Mouse (Mus musculus): ENCODE data around the gene Igf2bp2. TPM values are rescaled to one million over a fixed set of nuclear protein-coding genes. Genes with fewer than 3 reads are reported as not detected.
A peak's percentile ranks its signal among the peaks of the same experiment; 100 is the strongest.

Igf2bp2 gene
- polyA plus RNA-seq, 1 experiment, result 89.0 TPM

- Histone ChIP-seq H3K9me3 (replicated peaks; ENCODE audit: control insufficient read depth, insufficient read depth, low read length, poor library complexity, severe bottlenecking) (no peaks in the 10 kb centered on the region), H3K4me1 (ENCODE audit: control insufficient read depth, insufficient read depth, low read length) (peaks cover 1% of the 10 kb centered on the region)
- TF ChIP-seq POLR2A (IDR thresholded peaks at IDR 0.05; ENCODE audit: insufficient read depth, low read length), result no peak
- TF ChIP-seq EP300 (IDR thresholded peaks at IDR 0.05; ENCODE audit: insufficient read depth, low read depth, low read length), result no peak
- no peak for TF ChIP-seq CTCF (IDR thresholded peaks at IDR 0.05; ENCODE audit: low read depth, low read length)
Measured at GRCm38 (mm10) chr16:22110036-22110435, 53.1 kb downstream of the Igf2bp2 start.

DNA sequence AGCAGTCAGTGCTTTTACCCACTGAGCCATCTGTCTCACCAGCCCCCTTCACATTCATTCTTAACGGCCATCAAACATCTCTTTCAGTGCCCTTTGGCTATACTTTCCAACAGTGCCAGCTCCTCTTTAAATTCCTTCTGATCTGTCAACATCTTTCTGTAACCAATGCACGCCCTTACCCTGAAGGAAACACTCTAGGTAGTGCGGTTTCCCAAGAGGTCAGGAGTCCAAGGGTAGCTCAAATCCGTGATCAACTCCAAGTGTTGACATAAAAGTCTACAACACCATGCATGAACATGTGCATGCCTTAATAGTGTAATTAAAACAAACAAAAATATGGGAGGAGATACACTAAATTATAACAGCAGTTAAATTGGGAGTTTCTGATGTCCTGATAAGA lies 53.9 kb downstream of the Igf2bp2 start:
- no peaks in the 10 kb centered on the region for H3K27me3 ChIP-seq (ENCODE audit: control insufficient read depth, insufficient read depth, low read length, poor library complexity, severe bottlenecking)
- H3K9me3 ChIP-seq (replicated peaks; ENCODE audit: control insufficient read depth, insufficient read depth, low read length, poor library complexity, severe bottlenecking), result no peaks in the 10 kb centered on the region
- no peak overlapping the region for H3K27ac ChIP-seq (ENCODE audit: insufficient read depth, low read length)
- H3K4me1 ChIP-seq (ENCODE audit: control insufficient read depth, insufficient read depth, low read length), result peaks cover 1% of the 10 kb centered on the region
- H3K36me3 ChIP-seq (ENCODE audit: control insufficient read depth, insufficient read depth, low read length, poor library complexity, severe bottlenecking), result no peaks in the 10 kb centered on the region
- no peak overlapping the region for H3K9ac ChIP-seq (ENCODE audit: low read depth, poor library complexity, severe bottlenecking)
- no peak overlapping the region for H3K4me3 ChIP-seq (ENCODE audit: low read depth, low read length)
- TF ChIP-seq EP300 (IDR thresholded peaks at IDR 0.05; ENCODE audit: insufficient read depth, low read depth, low read length) (no peak), POLR2A (IDR thresholded peaks at IDR 0.05; ENCODE audit: insufficient read depth, low read length) (no peak), CTCF (IDR thresholded peaks at IDR 0.05; ENCODE audit: low read depth, low read length) (no peak)

More at GRCm38 (mm10) chr16:22110036-22110435, 53.1 kb downstream of the Igf2bp2 start:
- Histone ChIP-seq H3K27me3 (ENCODE audit: control insufficient read depth, insufficient read depth, low read length, poor library complexity, severe bottlenecking) (no peaks in the 10 kb centered on the region), H3K9ac (ENCODE audit: low read depth, poor library complexity, severe bottlenecking) (no peak overlapping the region), H3K27ac (ENCODE audit: insufficient read depth, low read length) (no peak overlapping the region), H3K36me3 (ENCODE audit: control insufficient read depth, insufficient read depth, low read length, poor library complexity, severe bottlenecking) (no peaks in the 10 kb centered on the region), H3K4me3 (ENCODE audit: low read depth, low read length) (no peak overlapping the region)

- H3K4me3 ChIP-seq (ENCODE audit: low read depth, low read length), result no peak overlapping the region
- no peak for TF ChIP-seq POLR2A (IDR thresholded peaks at IDR 0.05; ENCODE audit: insufficient read depth, low read length)
- peaks cover 1% of the 10 kb centered on the region for H3K4me1 ChIP-seq (ENCODE audit: control insufficient read depth, insufficient read depth, low read length)
- no peak overlapping the region for H3K27ac ChIP-seq (ENCODE audit: insufficient read depth, low read length)
- no peaks in the 10 kb centered on the region for H3K27me3 ChIP-seq (ENCODE audit: control insufficient read depth, insufficient read depth, low read length, poor library complexity, severe bottlenecking)
- H3K9me3 ChIP-seq (replicated peaks; ENCODE audit: control insufficient read depth, insufficient read depth, low read length, poor library complexity, severe bottlenecking), result no peaks in the 10 kb centered on the region
- H3K36me3 ChIP-seq (ENCODE audit: control insufficient read depth, insufficient read depth, low read length, poor library complexity, severe bottlenecking), result no peaks in the 10 kb centered on the region
- H3K9ac ChIP-seq (ENCODE audit: low read depth, poor library complexity, severe bottlenecking), result no peak overlapping the region
Measured at GRCm38 (mm10) chr16:22107897-22108516, 55.1 kb downstream of the Igf2bp2 start.

GRCm38 (mm10) chr16:22106012-22106584 lies 57.0 kb downstream of the Igf2bp2 start:
- Histone ChIP-seq H3K27me3 (ENCODE audit: control insufficient read depth, insufficient read depth, low read length, poor library complexity, severe bottlenecking) (no peaks in the 10 kb centered on the region), H3K4me3 (ENCODE audit: low read depth, low read length) (no peak overlapping the region), H3K27ac (ENCODE audit: insufficient read depth, low read length) (no peak overlapping the region), H3K4me1 (ENCODE audit: control insufficient read depth, insufficient read depth, low read length) (peaks cover 1% of the 10 kb centered on the region), H3K9ac (ENCODE audit: low read depth, poor library complexity, severe bottlenecking) (no peak overlapping the region), H3K36me3 (ENCODE audit: control insufficient read depth, insufficient read depth, low read length, poor library complexity, severe bottlenecking) (no peaks in the 10 kb centered on the region), H3K9me3 (replicated peaks; ENCODE audit: control insufficient read depth, insufficient read depth, low read length, poor library complexity, severe bottlenecking) (no peaks in the 10 kb centered on the region)
- no peak for TF ChIP-seq CTCF (IDR thresholded peaks at IDR 0.05; ENCODE audit: low read depth, low read length)
- no peak for TF ChIP-seq POLR2A (IDR thresholded peaks at IDR 0.05; ENCODE audit: insufficient read depth, low read length)
- no peak for TF ChIP-seq EP300 (IDR thresholded peaks at IDR 0.05; ENCODE audit: insufficient read depth, low read depth, low read length)

GRCm38 (mm10) chr16:22100067-22100466 lies 63.0 kb downstream of the Igf2bp2 start:
- H3K4me3 ChIP-seq (ENCODE audit: low read depth, low read length), result no peak overlapping the region
- H3K27me3 ChIP-seq (ENCODE audit: control insufficient read depth, insufficient read depth, low read length, poor library complexity, severe bottlenecking), result no peaks in the 10 kb centered on the region
- TF ChIP-seq POLR2A (IDR thresholded peaks at IDR 0.05; ENCODE audit: insufficient read depth, low read length), result no peak
- no peak for TF ChIP-seq CTCF (IDR thresholded peaks at IDR 0.05; ENCODE audit: low read depth, low read length)
- TF ChIP-seq EP300 (IDR thresholded peaks at IDR 0.05; ENCODE audit: insufficient read depth, low read depth, low read length), result no peak
- H3K9ac ChIP-seq (ENCODE audit: low read depth, poor library complexity, severe bottlenecking), result no peak overlapping the region
- no peak overlapping the region for H3K27ac ChIP-seq (ENCODE audit: insufficient read depth, low read length)
- H3K9me3 ChIP-seq (replicated peaks; ENCODE audit: control insufficient read depth, insufficient read depth, low read length, poor library complexity, severe bottlenecking), result peaks cover 3% of the 10 kb centered on the region
- H3K36me3 ChIP-seq (ENCODE audit: control insufficient read depth, insufficient read depth, low read length, poor library complexity, severe bottlenecking), result no peaks in the 10 kb centered on the region
- H3K4me1 ChIP-seq (ENCODE audit: control insufficient read depth, insufficient read depth, low read length), result peaks cover 3% of the 10 kb centered on the region

DNA sequence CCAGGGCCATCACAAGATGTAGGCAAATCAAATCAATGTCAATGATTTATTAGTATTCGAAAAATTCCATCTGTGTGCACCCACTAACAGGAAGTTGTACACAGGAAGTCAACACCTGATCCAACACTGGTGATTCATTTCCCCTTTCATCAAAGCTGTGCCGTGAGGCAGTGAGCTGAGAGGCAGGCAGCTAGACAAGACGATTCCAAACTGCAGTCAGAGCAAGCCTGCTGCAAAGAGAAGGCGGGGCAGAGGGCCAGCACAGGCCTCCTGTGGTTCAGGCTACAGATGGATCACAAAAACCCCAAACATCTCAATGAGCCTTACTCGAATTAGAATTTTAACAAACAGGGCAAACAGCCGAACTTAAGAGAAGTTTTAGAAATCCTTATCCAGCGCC lies 65.4 kb downstream of the Igf2bp2 start:
- Histone ChIP-seq H3K4me3 (ENCODE audit: low read depth, low read length) (no peak overlapping the region), H3K27ac (ENCODE audit: insufficient read depth, low read length) (peak overlapping the region; percentile 69), H3K9me3 (replicated peaks; ENCODE audit: control insufficient read depth, insufficient read depth, low read length, poor library complexity, severe bottlenecking) (peaks cover 3% of the 10 kb centered on the region)

More for the DNA sequence above, 65.4 kb downstream of the Igf2bp2 start:
- no peaks in the 10 kb centered on the region for H3K27me3 ChIP-seq (ENCODE audit: control insufficient read depth, insufficient read depth, low read length, poor library complexity, severe bottlenecking)
- no peaks in the 10 kb centered on the region for H3K36me3 ChIP-seq (ENCODE audit: control insufficient read depth, insufficient read depth, low read length, poor library complexity, severe bottlenecking)
- TF ChIP-seq EP300 (IDR thresholded peaks at IDR 0.05; ENCODE audit: insufficient read depth, low read depth, low read length), result no peak
- TF ChIP-seq CTCF (IDR thresholded peaks at IDR 0.05; ENCODE audit: low read depth, low read length), result no peak
- no peak for TF ChIP-seq POLR2A (IDR thresholded peaks at IDR 0.05; ENCODE audit: insufficient read depth, low read length)
- H3K9ac ChIP-seq (ENCODE audit: low read depth, poor library complexity, severe bottlenecking), result peak overlapping the region; percentile 18; the same call in 1 of the 2 replicates
- H3K4me1 ChIP-seq (ENCODE audit: control insufficient read depth, insufficient read depth, low read length), result peaks cover 3% of the 10 kb centered on the region

All from ES-Bruce4 (cell line).